Mouse (Mus musculus): ENCODE results near the gene Cdk10.

Gene Cdk10

DNA sequence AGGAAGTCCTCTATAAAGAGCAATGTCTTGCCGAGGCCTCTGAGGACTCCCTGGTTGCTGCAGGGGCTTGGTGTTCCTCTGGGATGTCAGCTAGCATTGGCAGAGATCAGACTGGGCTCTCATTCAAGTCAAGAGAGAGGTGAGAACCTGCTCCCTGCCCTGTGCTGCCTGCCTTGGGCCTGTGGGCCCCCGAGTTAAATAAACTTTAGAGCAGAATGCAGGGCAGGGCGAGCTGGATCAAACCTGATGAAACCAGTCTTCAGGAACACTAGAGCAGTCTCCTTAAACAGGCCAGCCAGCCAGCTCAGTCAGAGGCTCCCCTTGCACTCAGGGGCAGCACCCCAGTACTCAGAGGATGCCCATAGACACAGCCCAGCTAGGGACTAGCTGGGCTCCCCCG lies 47.3 kb downstream of the Cdk10 start:
- DNase-seq (ENCODE audit: low read depth) = no peak

DNA sequence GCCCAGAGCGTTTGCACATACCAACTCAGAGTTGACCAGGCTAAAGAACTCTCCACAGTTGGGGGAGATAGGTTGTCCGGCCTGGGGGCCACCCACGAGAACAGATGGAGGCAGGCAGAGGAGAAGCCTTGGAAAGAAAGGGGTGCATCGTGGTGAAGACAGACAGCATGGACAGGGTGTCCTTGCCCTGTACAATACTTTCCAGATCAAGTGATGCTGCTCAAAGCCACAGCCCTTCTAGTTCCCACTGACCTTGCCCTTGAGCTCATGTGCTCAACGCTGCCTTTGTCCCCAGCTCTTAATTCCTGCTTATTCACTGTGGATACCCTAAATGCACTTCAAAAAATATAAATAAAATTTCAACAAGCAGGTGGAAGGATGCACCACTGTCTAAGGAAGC lies 49.8 kb downstream of the Cdk10 start:
- DNase-seq (ENCODE audit: low read depth) = no peak

GRCm38 (mm10) chr8:123275096-123275495 lies 50.5 kb downstream of the Cdk10 start:
- no peak for DNase-seq (ENCODE audit: low read depth)

- DNase-seq (ENCODE audit: low read depth) = peak; percentile 66
Observed at GRCm38 (mm10) chr8:123278445-123278844, 53.8 kb downstream of the Cdk10 start.

DNA sequence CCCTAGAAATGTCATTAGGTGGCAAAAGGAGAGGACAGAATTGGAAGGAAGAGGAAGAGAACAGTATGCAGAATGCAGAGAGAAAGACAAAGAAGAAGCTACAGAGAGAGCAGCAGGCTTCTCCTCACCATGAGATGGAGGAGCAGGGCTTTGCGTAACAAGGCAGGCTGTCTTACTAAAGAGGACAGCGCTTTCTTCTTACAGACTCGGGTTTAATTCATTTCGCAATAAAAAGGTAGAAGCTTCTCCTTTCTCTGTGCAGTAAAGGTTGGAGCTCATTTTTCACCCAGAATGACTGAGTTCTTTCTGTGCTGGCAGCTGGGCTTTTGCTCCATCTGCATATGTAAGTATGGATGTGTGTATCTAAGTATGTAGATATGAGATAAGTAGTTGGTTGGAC lies 55.2 kb downstream of the Cdk10 start:
- no peak for DNase-seq (ENCODE audit: low read depth)

GRCm38 (mm10) chr8:123280302-123281094 lies 55.9 kb downstream of the Cdk10 start:
- DNase-seq (ENCODE audit: low read depth) = no peak

All from NIH3T3 (cell line).